Mouse (Mus musculus) MEL (cell line): ENCODE results near the gene Ofd1.

Experiments used
- CHD2 ChIP-seq: IDR thresholded peaks from 2 replicates; pipeline ENCODE4 v1.6.1; 2011; ENCODE audit warnings: low read length, improper control_type of control experiment
- CTCF ChIP-seq, 3 experiments: IDR thresholded peaks in 2 of 3; conservative IDR thresholded peaks in 1 of 3; 2 replicates each; pipeline ENCODE4 v1.5.1; 2011 to 2012; ENCODE audit warnings: low read length in 3 of 3, low read depth in 2 of 3, mild to moderate bottlenecking in 2 of 3, improper control_type of control experiment in 1 of 3, inconsistent platforms in 1 of 3, mixed read lengths in 1 of 3, moderate library complexity in 1 of 3; ENCODE audit not compliant: control insufficient read depth in 1 of 3, insufficient read depth in 1 of 3, poor library complexity in 1 of 3, severe bottlenecking in 1 of 3
- E2F4 ChIP-seq: IDR thresholded peaks from 2 replicates; pipeline ENCODE4 v1.6.1; 2011; ENCODE audit warnings: low read depth, low read length, improper control_type of control experiment, borderline replicate concordance
- EP300 ChIP-seq, 2 experiments: IDR thresholded peaks; 2 replicates each; pipeline ENCODE4 v1.6.1; 2011; ENCODE audit warnings: improper control_type of control experiment in 2 of 2, low read length in 2 of 2, low read depth in 1 of 2, mild to moderate bottlenecking in 1 of 2
- ETS1 ChIP-seq: IDR thresholded peaks from 2 replicates; pipeline ENCODE4 v1.6.1; 2012; ENCODE audit warnings: low read depth, mild to moderate bottlenecking, inconsistent platforms, low read length, improper control_type of control experiment, moderate library complexity
- MXI1 ChIP-seq: IDR thresholded peaks from 2 replicates; pipeline ENCODE4 v1.6.1; 2011; ENCODE audit warnings: mild to moderate bottlenecking, low read depth, low read length, improper control_type of control experiment
- POLR2A ChIP-seq, 2 experiments: IDR thresholded peaks; 2 replicates each; pipeline ENCODE4 v1.6.1; 2011 to 2012; ENCODE audit warnings: low read length in 2 of 2, mild to moderate bottlenecking in 2 of 2, control low read depth in 1 of 2, improper control_type of control experiment in 1 of 2, low read depth in 1 of 2, moderate library complexity in 1 of 2; ENCODE audit not compliant: control insufficient read depth in 1 of 2, insufficient read depth in 1 of 2, poor library complexity in 1 of 2
- RAD21 ChIP-seq: IDR thresholded peaks from 2 replicates; pipeline ENCODE4 v1.6.1; 2011; ENCODE audit warnings: mild to moderate bottlenecking, low read depth, low read length, improper control_type of control experiment
- SIN3A ChIP-seq: IDR thresholded peaks from 2 replicates; pipeline ENCODE4 v1.6.1; 2012; ENCODE audit warnings: low read length, improper control_type of control experiment, inconsistent platforms
- ZKSCAN1 ChIP-seq: IDR thresholded peaks from 2 replicates; pipeline ENCODE4 v1.6.1; 2012; ENCODE audit warnings: low read depth, mild to moderate bottlenecking, inconsistent platforms, low read length, improper control_type of control experiment, moderate library complexity
- ZMIZ1 ChIP-seq: IDR thresholded peaks from 2 replicates; pipeline ENCODE4 v1.6.1; 2012; ENCODE audit warnings: low read depth, mild to moderate bottlenecking, inconsistent platforms, low read length, improper control_type of control experiment, moderate library complexity

DNA sequence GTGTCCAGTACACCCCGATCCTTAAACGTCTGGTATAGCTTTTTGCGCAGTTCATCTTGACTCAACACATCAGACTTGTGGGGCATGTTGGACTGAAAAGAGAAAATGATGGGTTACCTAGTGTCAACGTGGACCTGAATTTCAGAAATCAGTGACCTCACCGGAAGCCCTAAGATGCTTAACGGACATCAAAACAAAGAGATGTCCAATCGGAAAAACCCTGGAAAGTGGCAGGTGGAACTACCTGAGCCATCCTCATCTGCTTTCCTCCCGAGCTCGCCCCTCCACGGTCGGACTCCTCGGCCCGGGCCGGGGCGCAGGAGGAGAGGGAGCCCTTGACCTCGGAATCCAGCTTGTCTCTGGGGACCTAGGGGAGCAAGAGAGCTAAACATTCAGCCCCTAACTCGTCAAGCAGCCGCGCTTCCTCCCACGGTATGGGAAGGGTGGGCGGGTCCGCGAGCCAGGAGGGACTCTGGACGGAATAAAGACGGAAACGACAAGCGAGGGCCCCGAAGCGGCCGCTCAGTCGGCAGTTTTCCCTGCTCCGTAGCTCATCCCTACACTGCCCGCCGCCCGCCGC, 378 bp downstream of the Ofd1 start, which contains the start of gene Trappc2:
- TF ChIP-seq ZMIZ1: no peak
- TF ChIP-seq CHD2: no peak
- no peak for TF ChIP-seq ZKSCAN1
- no peak for TF ChIP-seq EP300 (IDR thresholded peaks at IDR 0.05; ENCODE audit: low read depth in 1 of 2, low read length in 2 of 2)
- TF ChIP-seq CTCF (IDR thresholded peaks at IDR 0.05 in 2 of 3, conservative IDR thresholded peaks at IDR 0.05 in 1 of 3; ENCODE audit: control insufficient read depth in 1 of 3, insufficient read depth in 1 of 3, low read depth in 2 of 3, low read length in 3 of 3, poor library complexity in 1 of 3, severe bottlenecking in 1 of 3): no peak
- TF ChIP-seq MXI1: no peak; the same call in none of the 2 replicates
- TF ChIP-seq SIN3A: peak; percentile 59; the same call in 1 of the 2 replicates
- no peak for TF ChIP-seq E2F4
- TF ChIP-seq ETS1: no peak
- TF ChIP-seq RAD21: no peak
- TF ChIP-seq POLR2A (IDR thresholded peaks at IDR 0.05; ENCODE audit: control insufficient read depth in 1 of 2, insufficient read depth in 1 of 2, low read depth in 1 of 2, low read length in 2 of 2, poor library complexity in 1 of 2): no peak; a peak in 2 of 4 replicates
